Mouse (Mus musculus) C2C12 (cell line): ENCODE results near the gene Babam2.

Experiments
- CEBPB ChIP-seq: IDR thresholded peaks from one replicate; pipeline ENCODE4 v1.6.1; 2011; ENCODE audit warnings: low read depth, mild to moderate bottlenecking, control low read depth, moderate library complexity
- CTCF ChIP-seq: IDR thresholded peaks from one replicate; pipeline ENCODE4 v1.5.1; 2011; ENCODE audit not compliant: control insufficient read depth, insufficient read depth, insufficient read length
- MAX ChIP-seq: IDR thresholded peaks from one replicate; pipeline ENCODE4 v1.6.1; 2011; ENCODE audit warnings: mild to moderate bottlenecking, control low read depth
- MYOG ChIP-seq: IDR thresholded peaks from one replicate; pipeline ENCODE4 v1.6.1; 2011; ENCODE audit not compliant: control insufficient read depth, insufficient read length; ENCODE audit errors: extremely low read depth
- USF1 ChIP-seq: IDR thresholded peaks from one replicate; pipeline ENCODE4 v1.6.1; 2011; ENCODE audit warnings: low read depth, mild to moderate bottlenecking, control low read depth, moderate library complexity

- TF ChIP-seq CTCF (no peak), MAX (no peak), USF1 (no peak), CEBPB (no peak), MYOG (no peak)
Observed at GRCm38 (mm10) chr5:32018276-32018675, 320.8 kb downstream of the Babam2 start.
